Mouse (Mus musculus) CH12.LX (cell line): ENCODE results near the gene Gm17087. TPM values are rescaled to one million over a fixed set of nuclear protein-coding genes. Genes with fewer than 3 reads are reported as not detected.

ENCODE experiments used
- DNase-seq: peaks from one replicate; pipeline ENCODE4 v3.0.0-alpha.2; 2013; ENCODE audit errors: extremely low read depth
- H3K27ac ChIP-seq: 2 replicates; pipeline ENCODE4 v1.5.1; 2012; ENCODE audit warnings: low read depth, mild to moderate bottlenecking, control low read depth, moderate library complexity; ENCODE audit not compliant: insufficient read depth
- H3K27me3 ChIP-seq: replicated peaks from 2 replicates; pipeline ENCODE3; 2012; ENCODE audit warnings: inconsistent platforms
- H3K36me3 ChIP-seq, 2 experiments: replicated peaks in 1 of 2; 2 replicates each; pipeline versions ENCODE3 to v1.6.1; 2012; ENCODE audit warnings: inconsistent platforms in 1 of 2, low read length in 1 of 2, mild to moderate bottlenecking in 1 of 2, mixed read lengths in 1 of 2, moderate library complexity in 1 of 2; ENCODE audit not compliant: control insufficient read depth in 1 of 2, insufficient read depth in 1 of 2
- H3K4me1 ChIP-seq, 2 experiments: 2 replicates each; pipeline ENCODE4 v1.6.1; 2012; ENCODE audit warnings: inconsistent platforms in 1 of 2, moderate library complexity in 1 of 2; ENCODE audit not compliant: insufficient read depth in 2 of 2, control insufficient read depth in 1 of 2
- H3K4me2 ChIP-seq: 2 replicates; pipeline ENCODE4 v1.6.1; 2012; ENCODE audit warnings: low read depth, mild to moderate bottlenecking, control low read depth; ENCODE audit not compliant: poor library complexity, insufficient read depth, severe bottlenecking
- H3K4me3 ChIP-seq, 3 experiments: fragments of 150-350 bp in 1 of 3; sonication (generic) in 1 of 3; replicated peaks in 1 of 3; 2 replicates each; pipeline versions ENCODE3 to v1.5.1; 2011 to 2012; ENCODE audit warnings: low read depth in 2 of 3, low read length in 2 of 3, mild to moderate bottlenecking in 2 of 3, moderate library complexity in 2 of 3, control low read depth in 1 of 3, improper control_type of control experiment in 1 of 3, inconsistent platforms in 1 of 3, mixed read lengths in 1 of 3; ENCODE audit not compliant: poor library complexity in 1 of 3
- H3K79me2 ChIP-seq: replicated peaks from 2 replicates; pipeline ENCODE4 v1.6.1; 2012; ENCODE audit warnings: mild to moderate bottlenecking, moderate library complexity; ENCODE audit not compliant: control insufficient read depth, poor library complexity, insufficient read depth, severe bottlenecking; ENCODE audit errors: extremely low read depth
- H3K9ac ChIP-seq: 2 replicates; pipeline ENCODE4 v1.6.1; 2012; ENCODE audit warnings: low read depth, mild to moderate bottlenecking, control low read depth, moderate library complexity; ENCODE audit not compliant: insufficient read depth
- H3K9me3 ChIP-seq: replicated peaks from 2 replicates; pipeline ENCODE3; 2012; ENCODE audit warnings: low read length, inconsistent platforms, mixed read lengths
- CHD1 ChIP-seq: IDR thresholded peaks from 2 replicates; pipeline ENCODE4 v1.6.1; 2012; ENCODE audit warnings: low read depth, low read length, improper control_type of control experiment, inconsistent platforms
- E2F4 ChIP-seq: IDR thresholded peaks from 2 replicates; pipeline ENCODE4 v1.6.1; 2011; ENCODE audit warnings: low read depth, low read length, improper control_type of control experiment; ENCODE audit not compliant: insufficient replicate concordance
- ELF1 ChIP-seq: IDR thresholded peaks from 2 replicates; pipeline ENCODE4 v1.6.1; 2014; ENCODE audit warnings: low read depth, mild to moderate bottlenecking, inconsistent platforms, low read length, improper control_type of control experiment
- EP300 ChIP-seq: IDR thresholded peaks from 2 replicates; pipeline ENCODE4 v1.6.1; 2011; ENCODE audit warnings: low read length, improper control_type of control experiment
- GABPA ChIP-seq: IDR thresholded peaks from 2 replicates; pipeline ENCODE4 v1.6.1; 2012; ENCODE audit warnings: low read depth, low read length, improper control_type of control experiment, inconsistent platforms; ENCODE audit not compliant: insufficient replicate concordance
- JUN ChIP-seq: IDR thresholded peaks from 2 replicates; pipeline ENCODE4 v1.6.1; 2011; ENCODE audit warnings: low read depth, mild to moderate bottlenecking, low read length, improper control_type of control experiment, moderate library complexity; ENCODE audit not compliant: insufficient read depth
- JUND ChIP-seq: conservative IDR thresholded peaks from 2 replicates; pipeline ENCODE4 v1.6.1; 2011; ENCODE audit warnings: low read depth, low read length, improper control_type of control experiment
- KAT2A ChIP-seq: IDR thresholded peaks from 2 replicates; pipeline ENCODE4 v1.6.1; 2012; ENCODE audit warnings: low read length, improper control_type of control experiment, inconsistent platforms; ENCODE audit not compliant: insufficient replicate concordance
- MAX ChIP-seq: IDR thresholded peaks from 2 replicates; pipeline ENCODE4 v1.6.1; 2011; ENCODE audit warnings: low read length, improper control_type of control experiment
- MXI1 ChIP-seq: IDR thresholded peaks from 2 replicates; pipeline ENCODE4 v1.6.1; 2011; ENCODE audit warnings: mild to moderate bottlenecking, low read depth, low read length, improper control_type of control experiment
- MYC ChIP-seq: IDR thresholded peaks from 2 replicates; pipeline ENCODE4 v1.6.1; 2011; ENCODE audit warnings: low read depth, mild to moderate bottlenecking, improper control_type of control experiment, low read length
- NRF1 ChIP-seq: IDR thresholded peaks from 2 replicates; pipeline ENCODE4 v1.6.1; 2014; ENCODE audit warnings: low read depth, mild to moderate bottlenecking, inconsistent platforms, low read length, improper control_type of control experiment, moderate library complexity
- PAX5 ChIP-seq: IDR thresholded peaks from 2 replicates; pipeline ENCODE4 v1.6.1; 2012; ENCODE audit warnings: low read length, inconsistent platforms, mixed read lengths
- RCOR1 ChIP-seq: conservative IDR thresholded peaks from 2 replicates; pipeline ENCODE4 v1.6.1; 2012; ENCODE audit warnings: low read depth, mild to moderate bottlenecking, inconsistent platforms, low read length, improper control_type of control experiment
- TBP ChIP-seq: conservative IDR thresholded peaks from 2 replicates; pipeline ENCODE4 v1.6.1; 2011; ENCODE audit warnings: low read depth, low read length, improper control_type of control experiment
- USF1 ChIP-seq: IDR thresholded peaks from 2 replicates; pipeline ENCODE4 v1.6.1; 2014; ENCODE audit warnings: low read depth, mild to moderate bottlenecking, inconsistent platforms, low read length, improper control_type of control experiment
- ZC3H11A ChIP-seq: IDR thresholded peaks from 2 replicates; pipeline ENCODE4 v1.6.1; 2012; ENCODE audit warnings: low read depth, mild to moderate bottlenecking, inconsistent platforms, low read length, improper control_type of control experiment
- ZMIZ1 ChIP-seq: IDR thresholded peaks from 2 replicates; pipeline ENCODE4 v1.6.1; 2012; ENCODE audit warnings: low read depth, mild to moderate bottlenecking, inconsistent platforms, low read length, improper control_type of control experiment
- dilution Hi-C: fragments of 300-500 bp; cut with MboI; formaldehyde crosslinking; loops from 2 replicates; pipeline ENCODE4 v1.14.3; 2020; ENCODE audit warnings: low sequenced_read_pairs; ENCODE audit not compliant: extremely low pct_unique_long_range_greater_than_20kb, extremely low pct_ligation_motif_present
- in situ Hi-C: fragments of 300-500 bp; cut with MboI; formaldehyde crosslinking; loops from 3 replicates; pipeline ENCODE4 v1.14.3; 2019; ENCODE audit warnings: low sequenced_read_pairs, low pct_ligation_motif_present, low pct_unique_long_range_greater_than_20kb, mixed read lengths
- polyA plus RNA-seq: library from polyadenylated mRNA; unstranded; fragments of >175 nt; gene quantifications from 2 replicates; pipeline ENCODE4 v1.2.1, GENCODE M21; 2012; ENCODE audit warnings: low read depth; ENCODE audit not compliant: insufficient read length
- total RNA-seq, 2 experiments: library from RNA; depleted of rRNA; stranded (reverse); fragments of 300-350 nt in 1 of 2; fragments of >200 nt in 1 of 2; gene quantifications; 2 replicates each; pipeline ENCODE4 v1.2.3; 2012 to 2014

Gene Gm17087
- total and polyA plus RNA-seq, 3 experiments, result 1.2 TPM; not detected in 2

DNA sequence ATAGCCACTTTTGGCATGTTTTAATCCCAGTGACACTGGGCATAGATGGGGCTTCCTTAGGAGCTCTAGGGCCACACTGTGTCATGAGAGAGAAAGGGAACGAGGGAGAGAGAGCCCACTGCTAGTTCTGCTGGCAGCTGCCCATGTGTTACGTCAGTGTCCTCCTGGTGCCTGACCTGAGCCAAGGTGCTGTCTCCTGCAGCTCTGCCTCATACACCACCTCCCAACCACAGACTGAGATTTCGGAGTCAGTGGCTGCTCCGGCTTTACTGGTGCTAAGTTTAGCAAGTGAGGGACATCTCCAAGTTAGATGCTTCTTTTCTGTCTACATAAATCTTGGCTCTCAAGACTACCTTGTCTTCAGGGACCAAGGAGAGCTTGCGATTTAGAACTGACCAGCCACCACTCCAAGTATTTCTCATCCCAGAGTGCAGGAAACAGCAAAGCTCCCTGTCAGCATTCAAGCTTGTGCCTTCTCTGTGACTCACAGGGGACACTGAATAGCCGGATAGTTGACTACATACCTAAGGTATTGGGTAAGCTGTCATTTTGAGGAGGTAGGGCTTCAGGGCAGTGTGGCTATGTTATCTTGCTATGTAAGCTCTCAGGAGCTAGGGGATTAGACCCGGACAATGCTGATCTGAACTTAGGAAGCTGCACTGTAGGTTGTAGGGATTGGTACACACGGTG lies 14.3 kb downstream of the Gm17087 start:
- Histone ChIP-seq H3K4me2 (no peak overlapping the region), H3K9ac (no peak overlapping the region), H3K4me3 (no peak overlapping the region), H3K79me2 (no peaks in the 10 kb centered on the region), H3K9me3 (no peaks in the 10 kb centered on the region), H3K27ac (no peak overlapping the region), H3K36me3 (no peaks in the 10 kb centered on the region), H3K27me3 (peaks cover 23% of the 10 kb centered on the region), H3K4me1 (no peaks in the 10 kb centered on the region)
- TF ChIP-seq MAX, result no peak
- in situ Hi-C loops (no loop called here), dilution Hi-C loops (no loop called here)
- no peak for DNase-seq

DNA sequence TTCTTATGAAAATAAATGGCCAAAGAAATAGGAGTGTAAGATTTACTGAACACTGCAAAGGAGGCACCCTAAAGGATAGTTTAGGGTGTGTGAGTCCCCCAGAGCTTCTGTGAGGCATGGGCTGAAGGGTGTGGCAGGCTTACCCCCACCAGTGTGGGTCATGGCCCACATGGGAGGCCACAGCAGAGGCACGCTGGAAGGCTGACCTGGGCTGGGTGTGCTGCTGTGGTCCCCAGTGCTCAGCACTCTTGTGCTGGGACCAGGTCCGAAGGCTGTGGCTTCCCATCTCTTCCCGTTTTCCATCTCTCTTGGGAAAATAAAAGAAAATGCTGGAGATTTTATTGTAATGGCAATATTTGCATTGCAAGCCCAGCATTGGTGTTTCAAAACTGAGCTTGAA lies 15.1 kb downstream of the Gm17087 start:
- Histone ChIP-seq H3K79me2 (no peaks in the 10 kb centered on the region), H3K4me3 (no peak overlapping the region), H3K27ac (no peak overlapping the region)
- TF ChIP-seq JUN (no peak), ZMIZ1 (no peak)
- TF ChIP-seq, all 38 proteins: peak for 0
- Histone ChIP-seq H3K9ac (no peak overlapping the region), H3K9me3 (no peaks in the 10 kb centered on the region), H3K4me1 (no peaks in the 10 kb centered on the region), H3K4me2 (no peak overlapping the region), H3K27me3 (peaks cover 26% of the 10 kb centered on the region), H3K36me3 (no peaks in the 10 kb centered on the region)
- dilution Hi-C loops (no loop called here), in situ Hi-C loops (no loop called here)
- DNase-seq, result no peak

DNA sequence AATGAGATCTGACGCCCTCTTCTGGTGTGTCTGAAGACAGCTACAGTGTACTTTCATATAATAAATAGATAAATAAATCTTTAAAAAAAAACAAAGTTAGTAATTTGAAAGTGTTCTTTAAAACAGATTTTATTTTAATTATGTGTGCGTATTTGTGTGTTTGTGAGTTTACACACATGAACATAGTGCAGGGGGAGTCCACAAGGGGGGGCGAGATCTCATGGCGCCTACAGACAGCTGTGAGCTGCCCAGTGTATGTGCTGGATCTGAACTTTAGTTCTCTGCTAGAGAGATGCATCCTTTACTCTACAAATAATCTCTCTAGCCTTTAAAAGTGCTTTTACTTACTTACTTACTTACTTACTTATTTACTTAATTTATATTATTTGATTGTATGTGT lies 18.0 kb downstream of the Gm17087 start:
- TF ChIP-seq E2F4 (no peak), ZC3H11A (no peak)
- Histone ChIP-seq H3K9me3 (peaks cover 6% of the 10 kb centered on the region), H3K27me3 (peaks cover 29% of the 10 kb centered on the region), H3K79me2 (no peaks in the 10 kb centered on the region), H3K27ac (no peak overlapping the region), H3K36me3 (no peaks in the 10 kb centered on the region), H3K4me2 (no peak overlapping the region), H3K9ac (no peak overlapping the region), H3K4me1 (no peaks in the 10 kb centered on the region), H3K4me3 (no peak overlapping the region)
- no peak for DNase-seq
- dilution Hi-C loops, result no loop called here
- in situ Hi-C loops, result no loop called here

DNA sequence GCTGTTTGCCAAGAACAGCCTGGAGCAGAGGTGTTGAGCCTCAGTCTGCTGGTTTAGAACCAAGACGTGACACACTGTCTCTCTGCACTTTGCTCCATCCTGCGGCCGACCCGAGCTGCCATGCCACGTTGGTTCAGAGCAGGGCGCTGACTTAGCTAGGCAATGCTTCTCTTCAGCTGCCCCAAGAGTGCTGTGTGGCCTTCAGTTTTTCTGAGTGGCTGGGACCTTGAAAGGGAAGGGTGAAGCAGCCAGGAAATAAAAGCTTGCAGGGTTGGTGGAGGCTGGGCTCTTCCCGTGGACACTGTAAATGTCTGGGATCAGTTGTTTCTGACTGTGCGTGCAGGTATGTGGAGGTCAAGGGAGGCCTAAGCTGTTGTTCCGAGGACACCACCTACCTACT lies 20.4 kb downstream of the Gm17087 start:
- Histone ChIP-seq H3K79me2 (no peaks in the 10 kb centered on the region), H3K9ac (no peak overlapping the region), H3K36me3 (no peaks in the 10 kb centered on the region), H3K4me2 (no peak overlapping the region), H3K27ac (no peak overlapping the region), H3K9me3 (peaks cover 6% of the 10 kb centered on the region), H3K4me1 (no peaks in the 10 kb centered on the region), H3K27me3 (peaks cover 22% of the 10 kb centered on the region), H3K4me3 (no peak overlapping the region)
- in situ Hi-C loops, result no loop called here
- no peak for DNase-seq
- dilution Hi-C loops, result no loop called here
- TF ChIP-seq KAT2A, result no peak
- TF ChIP-seq ZMIZ1, result no peak
- TF ChIP-seq E2F4, result no peak
- no peak for TF ChIP-seq JUND
- no peak for TF ChIP-seq PAX5
- no peak for TF ChIP-seq JUN
- TF ChIP-seq GABPA, result no peak
- no peak for TF ChIP-seq USF1
- no peak for TF ChIP-seq RCOR1
- TF ChIP-seq MXI1, result no peak
- no peak for TF ChIP-seq ELF1
- no peak for TF ChIP-seq CHD1
- no peak for TF ChIP-seq NRF1
- no peak for TF ChIP-seq EP300
- no peak for TF ChIP-seq TBP
- TF ChIP-seq MYC, result no peak
